Mouse (Mus musculus): Measurements from ENCODE around the gene Pnkp. TPM values are rescaled to one million over a fixed set of nuclear protein-coding genes. Genes with fewer than 3 reads are reported as not detected.

Gene Pnkp
- total and polyA plus RNA-seq, 2 experiments from 2014 or later: 29.8 to 30.5 TPM

DNA sequence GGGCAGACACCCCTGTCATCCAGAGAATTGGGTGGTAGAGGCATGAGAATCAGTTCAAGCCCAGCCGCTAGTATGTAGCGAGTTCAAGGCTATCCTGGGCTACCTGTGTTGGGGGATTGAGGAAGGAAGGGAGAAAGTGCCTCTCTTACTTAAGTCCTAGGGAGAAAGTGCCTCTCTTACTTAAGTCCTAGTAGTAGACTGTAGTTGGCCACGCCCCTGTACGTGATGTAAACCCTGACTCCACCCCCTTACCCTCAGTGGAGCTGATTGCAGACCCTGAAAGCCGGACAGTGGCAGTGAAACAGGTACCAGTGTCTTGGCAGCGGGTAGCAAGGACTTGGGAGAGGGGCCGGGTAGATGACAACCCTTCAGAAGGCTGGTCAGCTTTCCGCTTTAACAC is 966 bp downstream of the Pnkp start:
- H3K27ac ChIP-seq (ENCODE audit: low read depth, low read length): peak overlapping the region; percentile 90; the same call in 1 of the 2 replicates

DNA sequence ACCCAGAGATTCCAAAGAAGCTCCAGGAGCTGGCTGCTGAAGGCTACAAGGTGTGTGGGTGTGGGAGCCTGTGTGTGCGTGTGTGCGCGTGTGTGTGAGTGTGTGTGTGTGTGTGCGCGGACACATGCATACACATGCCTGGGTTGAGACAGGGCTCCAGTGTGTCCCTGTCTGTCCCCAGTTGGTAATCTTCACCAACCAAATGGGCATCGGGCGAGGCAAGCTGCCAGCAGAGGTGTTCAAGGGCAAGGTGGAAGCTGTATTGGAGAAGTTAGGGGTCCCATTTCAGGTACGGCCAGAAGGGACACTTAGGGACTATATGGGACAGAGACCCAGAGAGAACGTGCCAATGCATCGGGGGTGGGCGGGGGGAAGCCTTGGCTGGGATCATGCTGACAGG is 3.0 kb downstream of the Pnkp start:
- WGBS: 88% methylated on average over 11 of the region's 11 CpGs
- no peaks in the 10 kb centered on the region for H3K9me3 ChIP-seq (ENCODE audit: low read length)
- no peaks in the 10 kb centered on the region for H3K27me3 ChIP-seq (ENCODE audit: insufficient read depth, low read length)
- H3K4me1 ChIP-seq (ENCODE audit: insufficient read depth): peaks cover 6% of the 10 kb centered on the region
- ATAC-seq (no peak), DNase-seq (no peak)
- TF ChIP-seq CTCF (IDR thresholded peaks at IDR 0.05; ENCODE audit: low read depth): no peak
- H3K4me2 ChIP-seq (ENCODE audit: low read depth): no peak overlapping the region
- no peak overlapping the region for H3K4me3 ChIP-seq (ENCODE audit: low read depth, low read length)
- H3K27ac ChIP-seq (ENCODE audit: low read depth, low read length): no peak overlapping the region
- no peak overlapping the region for H3K9ac ChIP-seq
- H3K36me3 ChIP-seq (ENCODE audit: insufficient read depth): peaks cover 43% of the 10 kb centered on the region

More for the DNA sequence above, 966 bp downstream of the Pnkp start:
- Histone ChIP-seq H3K4me1 (ENCODE audit: insufficient read depth) (peaks cover 6% of the 10 kb centered on the region), H3K36me3 (ENCODE audit: insufficient read depth) (peaks cover 27% of the 10 kb centered on the region), H3K4me3 (ENCODE audit: low read depth, low read length) (peak overlapping the region; percentile 66), H3K27me3 (ENCODE audit: insufficient read depth, low read length) (no peaks in the 10 kb centered on the region), H3K9ac (peak overlapping the region; percentile 85), H3K4me2 (ENCODE audit: low read depth) (peak overlapping the region; percentile 88), H3K9me3 (ENCODE audit: low read length) (no peaks in the 10 kb centered on the region)
- no peak for TF ChIP-seq CTCF (IDR thresholded peaks at IDR 0.05; ENCODE audit: low read depth)
- ATAC-seq: no peak
- DNase-seq: no peak
- 29% methylated on average over 8 of the region's 8 CpGs for WGBS

- H3K4me1 ChIP-seq (ENCODE audit: insufficient read depth): peaks cover 6% of the 10 kb centered on the region
These were observed 3.9 kb downstream of the Pnkp start for GRCm38 (mm10) chr7:44860576-44861428.

DNA sequence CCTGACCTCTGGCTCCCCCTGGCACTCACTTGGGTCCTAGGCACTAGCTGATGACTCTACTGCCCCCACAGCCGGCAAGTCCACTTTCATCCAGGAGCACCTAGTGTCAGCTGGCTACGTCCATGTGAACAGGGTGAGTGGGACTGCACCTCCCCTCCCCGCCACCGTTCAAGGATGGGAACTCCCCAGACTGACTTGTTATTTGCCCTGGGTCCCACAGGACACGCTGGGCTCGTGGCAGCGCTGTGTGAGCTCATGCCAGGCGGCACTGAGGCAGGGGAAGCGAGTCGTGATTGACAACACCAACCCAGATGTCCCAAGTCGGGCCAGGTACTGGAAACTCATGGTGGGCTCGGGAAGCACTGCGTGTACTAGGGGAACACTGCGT is 4.5 kb downstream of the Pnkp start:
- DNase-seq: no peak
- no peak overlapping the region for H3K4me2 ChIP-seq (ENCODE audit: low read depth)
- H3K27me3 ChIP-seq (ENCODE audit: insufficient read depth, low read length): no peaks in the 10 kb centered on the region
- peaks cover 52% of the 10 kb centered on the region for H3K36me3 ChIP-seq (ENCODE audit: insufficient read depth)
- no peak overlapping the region for H3K27ac ChIP-seq (ENCODE audit: low read depth, low read length)
- WGBS: 78% methylated on average over 14 of the region's 14 CpGs
- no peak for ATAC-seq
- no peak overlapping the region for H3K4me3 ChIP-seq (ENCODE audit: low read depth, low read length)
- H3K4me1 ChIP-seq (ENCODE audit: insufficient read depth): peaks cover 6% of the 10 kb centered on the region
- H3K9me3 ChIP-seq (ENCODE audit: low read length): no peaks in the 10 kb centered on the region
- H3K9ac ChIP-seq: no peak overlapping the region
- no peak for TF ChIP-seq CTCF (IDR thresholded peaks at IDR 0.05; ENCODE audit: low read depth)

More at GRCm38 (mm10) chr7:44860576-44861428, 3.9 kb downstream of the Pnkp start:
- no peaks in the 10 kb centered on the region for H3K27me3 ChIP-seq (ENCODE audit: insufficient read depth, low read length)
- ATAC-seq (peak; percentile 51), DNase-seq (peak; percentile 75)
- H3K4me3 ChIP-seq (ENCODE audit: low read depth, low read length): no peak overlapping the region
- H3K9me3 ChIP-seq (ENCODE audit: low read length): no peaks in the 10 kb centered on the region
- TF ChIP-seq CTCF (IDR thresholded peaks at IDR 0.05; ENCODE audit: low read depth): peak; percentile 89
- 53% methylated on average over 22 of the region's 22 CpGs for WGBS
- peak overlapping the region; percentile 29; the same call in 1 of the 2 replicates for H3K27ac ChIP-seq (ENCODE audit: low read depth, low read length)
- no peak overlapping the region for H3K9ac ChIP-seq
- H3K36me3 ChIP-seq (ENCODE audit: insufficient read depth): peaks cover 52% of the 10 kb centered on the region
- no peak overlapping the region for H3K4me2 ChIP-seq (ENCODE audit: low read depth)

DNA sequence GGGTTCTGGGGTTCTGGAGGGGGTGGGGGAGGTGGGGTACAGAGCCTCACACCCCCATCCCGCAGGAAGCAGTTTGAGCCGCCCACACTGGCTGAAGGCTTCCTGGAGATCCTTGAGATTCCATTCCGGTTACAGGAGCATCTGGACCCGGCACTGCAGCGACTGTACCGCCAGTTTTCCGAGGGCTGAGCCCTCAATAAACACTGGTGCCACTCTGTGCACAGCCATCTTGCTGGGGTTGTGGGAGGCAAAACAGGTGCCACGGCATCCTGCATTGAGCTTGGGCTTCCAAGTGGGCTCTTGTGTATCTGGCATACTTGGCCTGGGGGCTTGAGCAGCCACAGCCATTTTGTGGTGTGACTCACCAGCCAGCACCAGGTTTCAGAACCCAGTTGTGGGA is 5.5 kb downstream of the Pnkp start:
- H3K27me3 ChIP-seq (ENCODE audit: insufficient read depth, low read length): no peaks in the 10 kb centered on the region
- H3K4me3 ChIP-seq (ENCODE audit: low read depth, low read length): no peak overlapping the region
- H3K4me1 ChIP-seq (ENCODE audit: insufficient read depth): peaks cover 12% of the 10 kb centered on the region
- WGBS: 76% methylated on average over 8 of the region's 8 CpGs
- H3K4me2 ChIP-seq (ENCODE audit: low read depth): no peak overlapping the region
- H3K9me3 ChIP-seq (ENCODE audit: low read length): no peaks in the 10 kb centered on the region
- H3K36me3 ChIP-seq (ENCODE audit: insufficient read depth): peaks cover 52% of the 10 kb centered on the region
- ATAC-seq (no peak), DNase-seq (no peak)
- H3K9ac ChIP-seq: no peak overlapping the region
- TF ChIP-seq CTCF (IDR thresholded peaks at IDR 0.05; ENCODE audit: low read depth): no peak
- no peak overlapping the region for H3K27ac ChIP-seq (ENCODE audit: low read depth, low read length)

DNA sequence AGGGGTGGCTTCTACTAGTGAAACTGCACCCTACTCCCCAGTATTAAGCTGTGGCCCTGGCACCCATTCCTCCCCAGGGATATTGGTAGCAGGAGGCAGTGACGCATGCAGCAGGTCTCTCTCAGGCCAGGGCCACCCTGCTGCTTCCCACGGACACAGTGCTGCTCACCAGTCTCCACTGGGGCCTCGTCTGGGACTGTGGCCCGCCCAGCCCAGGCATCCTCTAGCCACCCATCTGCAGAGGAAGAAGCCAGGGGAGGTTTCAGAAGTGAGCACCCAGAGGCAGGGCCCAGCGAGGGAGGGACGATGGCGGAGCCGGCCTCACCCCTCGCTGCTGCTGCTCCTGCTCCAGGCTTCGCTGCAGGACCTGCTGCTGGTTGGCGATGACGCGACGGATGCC is 6.3 kb downstream of the Pnkp start:
- H3K27ac ChIP-seq (ENCODE audit: low read depth, low read length): no peak overlapping the region
- TF ChIP-seq CTCF (IDR thresholded peaks at IDR 0.05; ENCODE audit: low read depth): no peak
- H3K36me3 ChIP-seq (ENCODE audit: insufficient read depth): peaks cover 52% of the 10 kb centered on the region
- no peaks in the 10 kb centered on the region for H3K9me3 ChIP-seq (ENCODE audit: low read length)
- DNase-seq (no peak), ATAC-seq (no peak)
- no peaks in the 10 kb centered on the region for H3K27me3 ChIP-seq (ENCODE audit: insufficient read depth, low read length)
- H3K4me3 ChIP-seq (ENCODE audit: low read depth, low read length): no peak overlapping the region
- WGBS: 86% methylated on average over 14 of the region's 14 CpGs
- H3K4me1 ChIP-seq (ENCODE audit: insufficient read depth): peaks cover 13% of the 10 kb centered on the region
- H3K9ac ChIP-seq: no peak overlapping the region
- no peak overlapping the region for H3K4me2 ChIP-seq (ENCODE audit: low read depth)

- DNase-seq: no peak
- Histone ChIP-seq H3K4me2 (ENCODE audit: low read depth) (no peak overlapping the region), H3K4me1 (ENCODE audit: insufficient read depth) (peaks cover 13% of the 10 kb centered on the region), H3K36me3 (ENCODE audit: insufficient read depth) (peaks cover 52% of the 10 kb centered on the region), H3K27me3 (ENCODE audit: insufficient read depth, low read length) (no peaks in the 10 kb centered on the region), H3K9ac (no peak overlapping the region), H3K9me3 (ENCODE audit: low read length) (no peaks in the 10 kb centered on the region), H3K27ac (ENCODE audit: low read depth, low read length) (no peak overlapping the region), H3K4me3 (ENCODE audit: low read depth, low read length) (no peak overlapping the region)
- 82% methylated on average over 11 of the region's 11 CpGs for WGBS
- ATAC-seq: no peak
- no peak for TF ChIP-seq CTCF (IDR thresholded peaks at IDR 0.05; ENCODE audit: low read depth)
These were observed 7.1 kb downstream of the Pnkp start for GRCm38 (mm10) chr7:44863982-44864494.

Measured in forebrain, postnatal 0 days (tissue).